Mouse (Mus musculus) midbrain, embryonic 14.5 days (tissue): ENCODE results near the gene Ambra1. TPM values are rescaled to one million over a fixed set of nuclear protein-coding genes. Genes with fewer than 3 reads are reported as not detected.

Experiments used
- ATAC-seq: fragments of 200-750 bp; cut with Nextera tagmentation; 2 replicates; pipeline ENCODE4 v1.8.0; 2017; ENCODE audit warnings: moderate number of reproducible peaks, moderate library complexity; ENCODE audit not compliant: low FRiP score, low TSS enrichment
- DNase-seq: peaks from one replicate; pipeline ENCODE4 v3.0.0-alpha.2; 2015
- H3K27ac ChIP-seq: fragments of 300-500 bp; sonication (generic); replicated peaks from 2 replicates; pipeline ENCODE4 v1.5.1; 2014; ENCODE audit warnings: mild to moderate bottlenecking, low read depth, low read length, moderate library complexity
- H3K27me3 ChIP-seq: fragments of 300-500 bp; sonication (generic); 2 replicates; pipeline ENCODE4 v1.6.1; 2014; ENCODE audit warnings: low read length, control low read depth, mixed read lengths; ENCODE audit not compliant: control insufficient read depth, insufficient read depth
- H3K36me3 ChIP-seq: fragments of 300-500 bp; sonication (generic); 2 replicates; pipeline ENCODE4 v1.6.1; 2014; ENCODE audit warnings: low read length, control low read depth; ENCODE audit not compliant: control insufficient read depth, insufficient read depth
- H3K4me1 ChIP-seq: fragments of 300-500 bp; sonication (generic); 2 replicates; pipeline ENCODE4 v1.6.1; 2014; ENCODE audit warnings: mild to moderate bottlenecking, antibody characterized with exemption, low read length, control low read depth; ENCODE audit not compliant: control insufficient read depth, insufficient read depth
- H3K4me2 ChIP-seq: fragments of 300-500 bp; sonication (generic); 2 replicates; pipeline ENCODE4 v1.6.1; 2014; ENCODE audit warnings: mild to moderate bottlenecking, low read length, moderate library complexity
- H3K4me3 ChIP-seq: fragments of 300-500 bp; sonication (generic); replicated peaks from 2 replicates; pipeline ENCODE4 v1.5.1; 2014; ENCODE audit warnings: low read depth, low read length
- H3K9ac ChIP-seq: fragments of 300-500 bp; sonication (generic); replicated peaks from 2 replicates; pipeline ENCODE4 v1.6.1; 2014; ENCODE audit warnings: mild to moderate bottlenecking, low read length, moderate library complexity
- H3K9me3 ChIP-seq: fragments of 300-500 bp; sonication (generic); 2 replicates; pipeline ENCODE4 v1.6.1; 2016; ENCODE audit warnings: low read length, control low read depth, mixed read lengths; ENCODE audit not compliant: control insufficient read depth
- WGBS: fragments of 180-500 bp; shearing (Covaris S2); extraction: QIAGEN DNeasy Blood & Tissue Kit; methylation state at CpG from one replicate; pipeline ENCODE4 v1.1.7; 2014; 5-methylcytosine and 5-hydroxymethylcytosine counted together
- polyA plus RNA-seq: library from polyadenylated mRNA; unstranded; fragments of >200 nt; fragmentation: Nextera tagmentation; extraction: Ambion mirVana; gene quantifications from 2 replicates; pipeline ENCODE4 v1.2.1, GENCODE M21; 2014

The Ambra1 gene
- polyA plus RNA-seq, 1 experiment from 2014 or later = 22.8 TPM

DNA sequence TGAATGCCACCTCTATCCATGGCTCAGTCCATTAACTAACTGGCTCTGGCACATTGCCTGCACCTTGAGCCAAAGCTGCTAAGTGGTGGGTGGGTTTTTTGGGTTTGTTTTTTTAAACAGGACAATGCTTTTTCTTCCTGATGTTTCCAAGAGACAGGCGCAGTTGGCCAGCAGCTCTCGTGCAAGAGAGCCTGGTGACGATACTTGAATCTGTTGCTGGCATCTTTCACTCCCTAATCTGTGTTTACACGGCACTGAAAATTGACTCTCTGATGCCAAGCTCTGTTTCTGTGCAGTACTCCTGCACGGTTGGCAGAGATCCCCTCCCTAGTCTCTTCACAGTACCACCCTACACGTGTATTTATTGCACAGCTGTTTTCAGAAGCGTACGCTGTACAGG, 140.8 kb downstream of the Ambra1 start:
- Histone ChIP-seq H3K27me3 (no peaks in the 10 kb centered on the region), H3K4me3 (no peak overlapping the region), H3K4me2 (no peak overlapping the region), H3K4me1 (no peaks in the 10 kb centered on the region), H3K9ac (no peak overlapping the region), H3K9me3 (no peaks in the 10 kb centered on the region), H3K36me3 (no peaks in the 10 kb centered on the region; the same call in 1 of the 2 replicates), H3K27ac (0 out of 2 replicates have a peak overlapping the region, but pooled peaks have one; percentile 32)
- ATAC-seq (no peak), DNase-seq (peak; percentile 61)
- 65% methylated on average over 8 of the region's 8 CpGs for WGBS

DNA sequence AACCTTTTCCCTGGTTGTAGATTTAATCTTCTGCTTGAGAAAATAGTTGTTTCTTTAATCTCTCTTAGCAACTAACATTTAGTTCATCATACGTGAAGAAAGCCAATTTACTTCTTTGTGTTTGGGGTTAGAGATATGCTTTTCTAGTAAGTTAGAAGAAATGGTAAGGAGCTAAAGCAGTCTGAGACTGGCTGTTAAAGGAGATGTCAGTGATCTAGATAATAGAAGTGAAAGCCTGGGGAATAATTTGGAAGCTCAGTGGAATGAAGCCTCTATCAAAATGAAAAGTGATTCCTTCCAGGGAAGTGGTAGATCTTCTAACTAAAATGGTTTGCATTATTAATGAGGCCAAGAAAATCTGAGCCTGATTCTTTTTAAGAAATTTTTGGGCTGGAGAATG, 141.3 kb downstream of the Ambra1 start:
- Histone ChIP-seq H3K4me3 (no peak overlapping the region), H3K27me3 (no peaks in the 10 kb centered on the region), H3K27ac (0 out of 2 replicates have a peak overlapping the region, but pooled peaks have one; percentile 32), H3K4me2 (no peak overlapping the region), H3K9me3 (no peaks in the 10 kb centered on the region), H3K9ac (no peak overlapping the region), H3K36me3 (no peaks in the 10 kb centered on the region; the same call in 1 of the 2 replicates), H3K4me1 (no peaks in the 10 kb centered on the region)
- DNase-seq (no peak), ATAC-seq (no peak)
- 70% methylated on average over 1 of the region's 1 CpGs for WGBS

DNA sequence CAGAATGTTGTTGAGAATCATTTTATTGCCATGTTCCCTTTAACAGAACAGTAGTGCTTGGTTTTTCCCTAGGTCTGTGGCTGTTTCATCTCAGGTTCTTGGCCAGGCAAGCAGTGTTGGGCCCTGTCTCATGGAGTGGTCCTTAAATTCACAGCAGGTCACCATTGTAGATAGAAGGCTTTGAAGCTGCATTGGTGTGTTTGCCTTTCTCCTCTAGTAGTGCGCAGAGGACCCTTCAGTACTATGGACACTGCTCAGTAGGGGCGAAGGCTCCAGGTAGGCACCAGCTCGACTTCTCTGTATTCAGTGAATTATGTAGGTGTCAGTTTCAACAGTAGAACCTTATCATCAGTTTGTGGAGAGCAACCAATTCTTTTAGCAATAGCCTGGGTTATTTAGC, 142.7 kb downstream of the Ambra1 start:
- H3K4me3 ChIP-seq = no peak overlapping the region
- ATAC-seq = no peak

DNA sequence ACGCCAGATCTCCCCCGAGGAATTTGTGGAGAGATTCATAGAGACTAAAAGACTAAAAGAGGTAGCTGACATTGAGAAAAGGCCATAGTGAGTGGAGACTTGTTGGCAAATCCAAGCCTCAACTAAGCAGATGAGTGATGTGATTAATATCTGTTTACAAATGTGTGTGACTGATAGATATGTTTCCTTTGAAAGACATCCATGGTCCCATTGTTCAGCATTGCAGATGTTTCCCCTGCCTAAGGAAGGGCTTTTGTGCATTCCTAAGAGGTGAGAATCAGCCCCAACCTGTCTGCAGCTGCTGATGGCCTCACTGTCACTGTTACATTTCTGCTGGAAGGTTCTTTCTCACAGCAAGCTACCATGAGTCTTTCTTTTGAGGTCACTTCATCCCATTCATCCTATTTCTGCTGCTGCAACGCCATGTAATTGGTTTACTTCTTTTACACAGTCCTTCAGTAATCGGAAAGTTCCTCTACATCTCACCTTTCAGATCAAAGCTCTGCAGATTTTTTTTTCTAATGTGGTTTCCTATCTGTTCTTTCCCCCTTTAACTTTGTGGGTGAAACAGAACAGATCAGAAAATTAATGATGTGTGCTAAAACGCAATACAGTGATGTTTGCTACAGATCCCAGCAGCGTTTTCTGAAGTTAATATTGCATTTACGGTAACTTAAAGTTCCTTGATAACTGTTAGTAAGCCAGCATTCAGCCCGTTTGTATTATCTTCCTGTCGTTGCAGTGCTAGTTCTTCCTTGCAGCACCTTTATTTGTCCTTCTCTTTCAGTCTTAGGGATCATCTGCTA, 146.3 kb downstream of the Ambra1 start:
- Histone ChIP-seq H3K27me3 (no peaks in the 10 kb centered on the region), H3K9ac (no peak overlapping the region), H3K4me2 (no peak overlapping the region), H3K4me3 (no peak overlapping the region), H3K4me1 (no peaks in the 10 kb centered on the region), H3K9me3 (no peaks in the 10 kb centered on the region), H3K36me3 (peaks cover 5% of the 10 kb centered on the region), H3K27ac (no peak overlapping the region)
- DNase-seq (no peak), ATAC-seq (no peak)
- WGBS = 82% methylated on average over 9 of the region's 9 CpGs

More for the DNA sequence above, 142.7 kb downstream of the Ambra1 start:
- Histone ChIP-seq H3K4me2 (no peak overlapping the region), H3K9ac (no peak overlapping the region), H3K36me3 (peaks cover 5% of the 10 kb centered on the region), H3K4me1 (no peaks in the 10 kb centered on the region), H3K9me3 (no peaks in the 10 kb centered on the region), H3K27me3 (no peaks in the 10 kb centered on the region), H3K27ac (no peak overlapping the region)
- no peak for DNase-seq
- 99% methylated on average over 3 of the region's 3 CpGs for WGBS

DNA sequence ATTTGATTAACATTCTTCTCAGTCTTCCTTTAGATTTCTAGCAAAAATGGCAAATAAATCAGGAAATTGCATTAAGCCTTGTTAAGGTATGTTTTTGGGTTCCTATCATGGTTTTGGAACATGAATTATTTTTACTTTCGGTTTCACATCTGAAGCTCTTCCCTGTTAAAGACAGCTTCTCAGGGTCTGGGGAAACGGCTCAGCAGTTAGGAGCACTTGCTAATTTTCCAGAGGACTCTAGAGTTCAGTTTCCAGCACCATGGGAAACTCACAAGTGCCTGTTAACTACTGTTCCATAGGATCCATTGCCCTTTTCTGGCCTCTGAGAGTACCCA, 146.8 kb downstream of the Ambra1 start:
- Histone ChIP-seq H3K36me3 (peaks cover 5% of the 10 kb centered on the region), H3K4me3 (no peak overlapping the region), H3K9ac (no peak overlapping the region), H3K27ac (no peak overlapping the region), H3K9me3 (no peaks in the 10 kb centered on the region), H3K4me2 (no peak overlapping the region), H3K27me3 (no peaks in the 10 kb centered on the region), H3K4me1 (no peaks in the 10 kb centered on the region)
- ATAC-seq (no peak), DNase-seq (no peak)
- WGBS = 91% methylated on average over 2 of the region's 2 CpGs

DNA sequence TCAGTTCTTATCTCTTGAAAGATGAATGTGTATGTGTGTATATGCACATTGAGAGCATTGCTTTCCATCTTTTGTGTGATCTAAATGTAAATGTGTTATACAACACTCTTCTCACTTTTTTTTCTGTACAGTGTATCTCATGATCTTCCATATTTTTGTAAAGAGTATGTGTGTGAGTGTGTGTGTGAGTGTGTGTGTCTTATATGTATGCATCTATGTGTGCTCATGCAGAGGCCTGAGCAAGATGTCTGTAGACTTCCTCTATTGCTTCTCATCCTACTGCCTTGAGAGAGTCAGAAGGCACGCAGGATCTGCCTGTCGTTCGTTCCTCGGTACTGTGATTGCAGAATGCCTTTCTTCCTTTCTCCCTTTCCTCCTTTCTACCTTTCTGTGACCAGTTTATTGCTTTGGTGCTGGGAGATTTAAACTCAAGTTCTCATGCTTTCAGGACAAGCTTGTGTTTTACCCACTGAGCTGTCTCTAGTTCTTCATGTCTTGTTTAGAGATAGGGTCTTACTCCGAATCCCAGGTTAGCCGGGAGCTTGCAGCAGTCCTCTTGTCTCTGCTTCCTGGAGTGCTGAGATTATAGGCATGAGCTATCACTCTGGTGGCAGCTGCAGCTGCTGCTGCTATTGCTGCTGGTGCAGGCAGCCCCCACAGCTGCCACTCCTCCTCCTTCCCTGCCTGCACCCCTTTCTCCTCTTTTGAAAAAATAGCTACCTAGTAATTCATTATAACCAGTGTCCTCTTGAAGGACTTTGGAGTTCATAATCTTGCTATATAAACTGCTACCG, 148.7 kb downstream of the Ambra1 start:
- H3K9ac ChIP-seq = no peak overlapping the region
- H3K27me3 ChIP-seq = no peaks in the 10 kb centered on the region
- no peak overlapping the region for H3K4me2 ChIP-seq
- DNase-seq = peak; percentile 20
- no peaks in the 10 kb centered on the region for H3K9me3 ChIP-seq
- 47% methylated on average over 7 of the region's 7 CpGs for WGBS
- no peak for ATAC-seq
- H3K4me1 ChIP-seq = no peaks in the 10 kb centered on the region
- no peak overlapping the region for H3K4me3 ChIP-seq
- peaks cover 5% of the 10 kb centered on the region for H3K36me3 ChIP-seq
- H3K27ac ChIP-seq = 0 out of 2 replicates have a peak overlapping the region, but pooled peaks have one; percentile 14

DNA sequence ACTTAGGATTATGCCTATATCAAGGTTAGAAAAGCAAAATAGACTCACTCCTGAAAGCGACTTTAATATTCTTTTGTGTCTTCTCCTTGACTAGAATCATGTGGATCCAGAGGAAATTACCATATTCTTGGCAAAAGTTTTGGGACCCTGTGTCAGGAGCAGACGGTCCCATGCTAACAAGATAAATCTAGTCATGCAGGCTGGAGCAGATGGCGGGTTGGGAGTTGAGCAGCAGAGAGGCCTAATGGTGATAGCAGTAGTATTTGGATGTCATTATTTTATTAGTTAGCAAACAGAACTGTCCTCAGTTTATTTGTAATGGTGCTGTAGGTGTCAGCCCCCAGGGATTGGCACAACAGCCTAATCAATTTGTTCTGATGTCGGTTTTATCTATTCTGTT, 154.0 kb downstream of the Ambra1 start:
- H3K36me3 ChIP-seq = peaks cover 26% of the 10 kb centered on the region
- no peak overlapping the region for H3K4me3 ChIP-seq
- no peak overlapping the region for H3K9ac ChIP-seq
- 79% methylated on average over 4 of the region's 4 CpGs for WGBS
- no peak overlapping the region for H3K4me2 ChIP-seq
- ATAC-seq = no peak
- no peaks in the 10 kb centered on the region for H3K9me3 ChIP-seq
- no peak for DNase-seq
- no peaks in the 10 kb centered on the region for H3K4me1 ChIP-seq
- no peaks in the 10 kb centered on the region for H3K27me3 ChIP-seq
- no peak overlapping the region for H3K27ac ChIP-seq

DNA sequence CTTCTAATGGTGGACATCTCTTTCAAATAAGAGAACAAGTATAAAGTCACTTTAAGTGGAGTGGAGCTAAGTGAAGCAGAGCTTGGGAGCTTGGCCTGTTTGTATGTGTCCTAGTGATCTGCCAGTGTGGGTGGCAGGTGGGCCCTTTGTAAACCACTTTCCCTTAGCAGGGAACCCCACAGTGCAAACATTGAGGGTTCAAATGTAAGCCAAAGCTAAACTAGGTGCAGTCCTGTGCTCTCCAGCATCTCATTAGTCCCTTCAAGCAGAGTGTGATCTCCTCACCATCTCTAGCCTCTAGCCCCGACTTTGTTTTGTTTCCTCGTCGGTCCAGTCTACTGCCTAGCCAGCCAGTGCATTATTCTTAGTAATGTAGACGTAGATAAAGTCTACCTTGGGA, 154.7 kb downstream of the Ambra1 start:
- Histone ChIP-seq H3K4me2 (no peak overlapping the region), H3K9me3 (no peaks in the 10 kb centered on the region), H3K9ac (no peak overlapping the region), H3K27me3 (no peaks in the 10 kb centered on the region), H3K27ac (no peak overlapping the region), H3K36me3 (peaks cover 26% of the 10 kb centered on the region), H3K4me3 (no peak overlapping the region), H3K4me1 (no peaks in the 10 kb centered on the region)
- ATAC-seq (no peak), DNase-seq (no peak)
- WGBS = 70% methylated on average over 4 of the region's 4 CpGs
